Mouse (Mus musculus) CD4-positive, CD25-positive, alpha-beta regulatory T cell, adult 9 weeks (primary cell): ENCODE measurements around the gene Jmjd4. TPM values are rescaled to one million over a fixed set of nuclear protein-coding genes. Genes with fewer than 3 reads are reported as not detected.

ENCODE experiments used
- polyA plus RNA-seq: library from polyadenylated mRNA; unstranded; fragments of 100-300 nt; shearing (Covaris generic); gene quantifications from one replicate; pipeline ENCODE4 v1.2.1, GENCODE M21; 2017

Gene Jmjd4
- 15.0 TPM for polyA plus RNA-seq

GRCm38 (mm10) chr11:59449741-59450229, at the start of gene Jmjd4:
Jmjd4 (plus strand) TSS chr11:59450045.

GRCm38 (mm10) chr11:59451086-59451485, 1.2 kb downstream of the Jmjd4 start, which contains the start of gene Snap47:
Snap47 (minus strand) TSS chr11:59451186.

GRCm38 (mm10) chr11:59472326-59472677, 22.5 kb downstream of the Jmjd4 start, which contains the start of gene Zfp867:
Zfp867 (minus strand) TSS chr11:59472474.

Other genes with a start within 250 kb of the Jmjd4 start
- 54.4 TPM for gene Mrpl55, start 247.6 kb upstream of the Jmjd4 start, polyA plus RNA-seq
- 25.8 TPM for gene 2310033P09Rik, start 241.7 kb upstream of the Jmjd4 start, polyA plus RNA-seq
- 517 TPM for gene Arf1, start 221.8 kb upstream of the Jmjd4 start, polyA plus RNA-seq
- not detected for gene Wnt3a, start 159.3 kb upstream of the Jmjd4 start, polyA plus RNA-seq
- gene Wnt9a, start 143.1 kb upstream of the Jmjd4 start, polyA plus RNA-seq, result not detected
- gene Prss38, start 74.4 kb upstream of the Jmjd4 start, polyA plus RNA-seq, result not detected
- gene Snap47, start 1.1 kb downstream of the Jmjd4 start, polyA plus RNA-seq, result 66.8 TPM
- gene Zfp867, start 22.4 kb downstream of the Jmjd4 start, polyA plus RNA-seq, result 4.8 TPM
- gene Zkscan17, start 76.7 kb downstream of the Jmjd4 start, polyA plus RNA-seq, result 29.7 TPM
- not detected for gene Nlrp3, start 91.5 kb downstream of the Jmjd4 start, polyA plus RNA-seq
- gene Olfr222, start 126.2 kb downstream of the Jmjd4 start, polyA plus RNA-seq, result not detected
- not detected for gene Olfr223, start 143.2 kb downstream of the Jmjd4 start, polyA plus RNA-seq
- 9.3 TPM for gene Mprip, start 211.3 kb downstream of the Jmjd4 start, polyA plus RNA-seq